Mouse (Mus musculus) testis, postnatal 10 days (tissue): ENCODE measurements around the gene Usp8.

ENCODE experiments used
- DNase-seq: peaks from one replicate; pipeline ENCODE4 v3.0.0; 2021; ENCODE audit warnings: low spot score

The Usp8 gene

GRCm38 (mm10) chr2:126706759-126707437 lies at the start of gene Usp8:
Usp8 (plus strand) TSS chr2:126707328.
- DNase-seq: peak; percentile 98

- no peak for DNase-seq
Observed at GRCm38 (mm10) chr2:126663481-126663880, 43.6 kb upstream of the Usp8 start.

DNA sequence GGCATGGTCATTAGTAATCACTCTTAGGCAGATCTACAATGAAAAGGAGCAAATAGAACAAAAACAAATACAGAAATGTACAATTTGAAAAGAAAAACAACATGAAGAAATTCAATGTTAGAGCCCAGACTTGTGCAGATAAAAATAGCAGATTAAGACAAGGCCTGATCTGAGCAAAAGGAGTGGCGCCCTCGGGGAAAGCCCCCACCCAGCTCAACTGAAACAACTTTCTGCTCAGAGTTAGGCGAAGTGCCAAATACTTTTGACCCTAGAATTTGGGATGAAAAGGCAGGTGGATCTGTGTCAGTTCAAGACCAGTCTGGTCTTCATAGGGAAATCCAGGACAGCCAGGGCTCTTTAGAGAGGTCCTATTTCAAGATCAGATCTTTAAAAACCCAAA lies 41.1 kb upstream of the Usp8 start:
- no peak for DNase-seq

DNA sequence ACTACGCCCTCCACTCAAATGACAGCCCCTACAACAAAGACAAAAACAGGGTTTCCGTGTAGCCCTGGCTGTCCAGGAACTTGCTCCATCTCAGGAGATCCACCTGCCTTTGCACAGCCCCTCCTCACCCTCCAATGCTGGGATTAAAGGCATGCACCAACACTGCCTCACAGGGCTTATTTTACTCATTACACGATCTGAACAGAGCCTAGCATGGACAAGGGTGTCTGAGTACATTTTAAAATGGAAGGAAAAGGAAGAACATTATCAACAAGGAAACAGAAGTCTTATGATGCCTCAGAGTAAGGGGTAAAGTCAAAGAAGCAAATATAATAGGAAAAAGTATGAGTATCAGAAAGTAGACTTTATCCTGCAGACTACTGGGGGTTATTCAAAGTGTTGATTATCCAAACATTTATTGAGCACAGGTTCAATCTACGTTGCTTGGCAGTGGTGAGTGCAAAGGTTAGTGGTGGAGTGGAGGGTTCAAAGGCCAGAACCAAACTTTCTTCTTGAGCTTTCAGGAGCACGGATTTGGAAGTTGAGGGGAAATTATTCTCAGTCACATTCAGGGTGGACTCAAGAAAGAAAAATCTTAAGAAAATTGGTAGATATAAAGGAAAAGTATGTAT lies 38.4 kb upstream of the Usp8 start:
- no peak for DNase-seq

DNA sequence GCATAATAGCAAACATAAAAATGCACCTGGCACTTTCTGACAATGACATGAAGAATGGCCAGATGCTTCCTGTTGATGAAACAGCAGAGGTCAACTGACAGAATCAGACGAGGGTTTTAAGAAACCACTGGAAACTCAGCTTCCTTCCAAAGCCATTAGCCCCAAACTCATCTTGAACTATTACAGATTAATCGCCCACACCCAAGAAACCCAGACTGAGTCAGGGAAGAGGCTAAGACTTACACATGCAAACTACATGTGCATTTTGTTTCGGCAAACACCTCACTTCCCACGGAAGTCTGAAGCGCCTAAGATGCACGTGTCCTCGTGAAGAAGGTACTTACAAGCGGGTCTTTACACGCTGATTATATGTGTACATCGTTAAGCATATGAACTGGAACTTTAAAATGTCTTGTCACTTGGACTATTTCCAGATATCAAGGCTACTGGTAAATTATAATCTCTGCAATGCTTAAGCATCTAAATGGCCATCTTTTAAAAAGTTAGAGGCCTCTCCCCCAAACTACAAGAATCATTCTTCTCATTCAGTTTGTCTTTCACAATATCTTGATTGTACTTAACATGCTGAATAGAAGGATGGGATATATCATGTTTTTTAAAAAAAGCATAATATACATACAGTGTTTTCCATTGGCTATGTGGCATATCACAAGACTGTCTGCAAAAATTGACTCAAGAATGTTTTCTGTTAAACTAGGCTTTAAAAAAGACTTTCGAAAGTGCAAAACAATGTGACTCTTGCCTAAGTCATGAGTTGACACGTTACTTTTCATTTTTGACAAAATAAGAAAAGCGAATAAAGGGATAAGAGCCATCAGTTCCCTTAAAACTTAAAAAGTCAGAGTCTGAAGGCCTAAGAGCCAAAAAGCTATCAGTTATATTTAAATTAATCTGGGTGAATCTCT lies 33.5 kb upstream of the Usp8 start:
- no peak for DNase-seq

GRCm38 (mm10) chr2:126674441-126675168 lies 32.5 kb upstream of the Usp8 start:
- DNase-seq: peak; percentile 74

DNA sequence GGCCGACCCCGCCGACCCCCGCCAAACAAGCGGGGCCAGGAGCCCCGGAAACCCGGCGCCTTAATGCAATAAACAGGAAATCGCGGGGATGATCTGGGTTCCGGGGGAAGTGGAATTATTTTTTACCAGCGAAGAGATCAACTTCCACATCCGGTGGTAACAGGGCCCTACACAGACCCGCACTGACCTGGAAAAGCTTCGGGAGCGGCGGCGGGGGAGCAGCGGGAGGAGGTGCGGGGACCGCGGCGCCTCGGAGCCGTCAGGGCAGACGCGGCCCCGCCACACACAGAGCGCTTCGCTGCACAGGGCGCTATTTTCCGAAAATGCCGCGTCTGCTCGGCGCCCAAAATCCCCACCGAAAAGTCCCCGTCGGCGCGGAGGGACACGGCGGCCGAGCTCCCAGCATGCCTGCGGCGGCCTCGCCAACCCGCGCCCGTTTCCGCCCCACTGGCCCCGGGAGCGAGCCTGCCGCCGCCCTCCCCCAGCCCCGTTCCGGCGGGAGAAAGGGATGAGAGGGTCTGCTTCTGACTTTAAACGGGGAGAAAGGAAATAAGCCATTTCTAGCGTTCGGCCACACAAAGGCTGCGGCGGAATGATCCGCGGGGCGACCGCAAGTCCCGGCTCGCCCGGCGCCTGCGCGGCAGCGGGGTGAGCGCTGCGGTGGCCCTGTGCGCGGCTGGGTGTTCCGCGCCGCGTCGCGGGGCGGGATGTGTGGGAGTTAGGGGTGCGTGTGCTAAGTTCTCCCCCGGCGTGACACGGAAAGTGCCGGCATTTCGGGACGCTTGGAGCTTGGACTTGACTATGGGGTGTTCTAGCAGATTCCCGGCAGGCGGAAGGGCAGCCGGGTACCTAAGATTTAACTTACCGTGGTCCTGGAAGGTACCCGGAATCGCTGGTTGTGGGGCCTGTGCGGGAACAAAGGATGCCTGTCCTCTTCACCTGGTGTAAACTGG lies 31.7 kb upstream of the Usp8 start:
- DNase-seq: peak; percentile 89

- DNase-seq: no peak
Observed at GRCm38 (mm10) chr2:126676122-126676515, 31.0 kb upstream of the Usp8 start, which contains the start of gene Gabpb1. Gabpb1 (minus strand) TSS chr2:126676337.

- no peak for DNase-seq
Observed at GRCm38 (mm10) chr2:126677366-126677765, 29.8 kb upstream of the Usp8 start.

- no peak for DNase-seq
Observed at GRCm38 (mm10) chr2:126682333-126682732, 24.8 kb upstream of the Usp8 start.

GRCm38 (mm10) chr2:126682937-126683336 lies 24.2 kb upstream of the Usp8 start:
- no peak for DNase-seq

- no peak for DNase-seq
Observed at GRCm38 (mm10) chr2:126691290-126691689, 15.8 kb upstream of the Usp8 start.

DNA sequence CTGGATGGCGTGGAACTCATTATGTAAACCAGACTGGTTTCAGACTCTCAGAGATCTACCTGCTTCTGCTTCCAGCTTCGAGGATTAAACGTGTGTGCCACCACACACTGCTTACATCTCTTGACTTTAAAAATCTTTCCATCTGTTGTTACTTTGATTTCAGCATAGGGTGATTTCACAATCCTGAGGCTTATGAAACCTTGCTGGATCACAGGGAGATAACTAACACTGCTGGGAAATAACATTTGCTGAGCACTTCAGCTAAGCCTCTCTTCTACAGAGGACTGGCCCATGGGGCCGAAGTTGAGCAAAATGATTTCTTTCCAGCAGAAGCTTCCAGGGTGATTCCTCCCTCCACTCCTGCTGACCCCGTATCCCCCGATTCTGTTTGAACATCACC lies 11.8 kb upstream of the Usp8 start:
- no peak for DNase-seq

- no peak for DNase-seq
Observed at GRCm38 (mm10) chr2:126707438-126707779, 281 bp downstream of the Usp8 start.

- no peak for DNase-seq
Observed at GRCm38 (mm10) chr2:126708361-126708760, 1.2 kb downstream of the Usp8 start.

DNA sequence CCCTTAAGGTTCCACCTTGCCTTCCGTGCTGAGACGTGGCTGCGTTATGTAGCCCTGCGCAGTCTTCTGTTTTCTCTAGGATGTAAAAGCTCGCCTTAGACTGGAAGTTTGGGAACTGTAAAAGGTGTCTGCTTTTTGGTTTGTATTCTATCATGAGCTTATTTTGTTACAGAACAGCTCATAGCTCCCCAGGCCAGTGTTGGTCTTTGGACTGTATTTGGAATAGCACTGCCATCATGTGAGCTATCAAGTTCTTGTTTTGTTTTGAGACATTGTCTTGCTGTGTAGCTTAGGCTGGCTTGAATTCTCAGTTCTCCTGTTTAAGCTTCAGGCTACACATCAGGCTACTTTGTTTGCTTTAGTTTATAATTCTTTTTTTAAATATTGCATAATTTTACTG lies 5.4 kb downstream of the Usp8 start:
- DNase-seq: no peak

DNA sequence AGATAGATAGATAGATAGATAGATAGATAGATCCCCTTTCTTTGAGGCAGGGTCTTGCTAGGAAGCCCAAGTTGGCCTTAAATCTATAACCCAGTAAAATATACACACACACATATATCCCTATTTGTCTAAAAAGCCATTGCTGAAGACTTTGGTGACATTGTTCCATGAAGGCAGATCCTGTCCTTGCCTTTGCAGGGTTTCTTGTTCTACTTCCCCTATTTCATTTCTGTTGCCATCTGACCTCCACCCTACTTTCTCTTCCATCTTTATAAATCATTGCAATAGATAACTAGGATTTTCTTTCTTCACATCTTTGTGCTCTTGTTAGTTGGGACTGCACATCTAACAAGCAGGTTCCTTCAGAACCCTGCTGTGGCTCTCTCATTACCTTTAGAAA lies 5.8 kb downstream of the Usp8 start:
- no peak for DNase-seq

DNA sequence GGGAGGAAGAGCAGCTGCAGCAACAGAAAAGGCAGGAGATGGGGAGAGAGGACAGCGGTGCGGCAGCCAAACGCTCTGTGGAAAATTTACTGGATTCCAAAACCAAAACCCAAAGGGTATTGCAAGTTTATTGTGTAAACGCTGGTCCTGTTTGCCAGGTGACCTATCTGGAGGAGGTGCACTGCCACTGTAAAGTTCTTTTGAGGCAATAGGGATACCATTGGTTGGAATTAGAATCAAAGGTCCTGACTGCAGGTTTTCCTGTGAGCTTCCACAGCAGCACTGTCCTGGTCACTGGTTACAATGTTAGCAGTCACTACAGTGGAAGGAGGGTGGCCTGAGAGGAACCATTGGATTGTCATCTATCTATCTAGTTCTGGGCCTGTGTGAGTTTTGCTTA lies 22.1 kb downstream of the Usp8 start:
- no peak for DNase-seq

DNA sequence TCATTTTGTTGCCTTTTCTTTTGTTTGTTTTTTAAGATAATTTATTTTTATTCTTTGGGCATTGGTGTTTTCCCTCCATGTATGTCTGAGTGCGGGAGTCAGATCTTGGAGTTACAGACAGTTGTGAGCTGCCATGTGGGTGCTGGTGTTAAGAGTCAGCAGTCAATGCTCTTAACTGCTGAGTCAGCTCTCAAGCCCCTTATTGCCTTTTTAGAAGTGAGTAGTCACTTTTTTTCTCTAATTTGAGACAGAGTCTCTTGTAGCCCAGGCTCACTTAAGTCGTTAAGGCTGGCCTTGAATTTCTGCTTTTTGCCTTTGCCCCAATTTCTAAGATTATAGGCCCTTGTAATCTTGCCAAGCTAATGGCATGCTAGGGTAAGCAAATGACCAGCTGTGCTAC lies 23.4 kb downstream of the Usp8 start:
- no peak for DNase-seq

- DNase-seq: no peak
Observed at GRCm38 (mm10) chr2:126735339-126736073, 28.4 kb downstream of the Usp8 start.
